Mouse (Mus musculus): ENCODE measurements at regions not wholly inside any gene's neighbourhood (a gene's known extent, or its start where the extent isn't known, plus 50 kb on each side); places are given as distances from the start of the nearest gene placed in this dataset.
A peak's percentile ranks its signal among the peaks of the same experiment; 100 is the strongest.

DNA sequence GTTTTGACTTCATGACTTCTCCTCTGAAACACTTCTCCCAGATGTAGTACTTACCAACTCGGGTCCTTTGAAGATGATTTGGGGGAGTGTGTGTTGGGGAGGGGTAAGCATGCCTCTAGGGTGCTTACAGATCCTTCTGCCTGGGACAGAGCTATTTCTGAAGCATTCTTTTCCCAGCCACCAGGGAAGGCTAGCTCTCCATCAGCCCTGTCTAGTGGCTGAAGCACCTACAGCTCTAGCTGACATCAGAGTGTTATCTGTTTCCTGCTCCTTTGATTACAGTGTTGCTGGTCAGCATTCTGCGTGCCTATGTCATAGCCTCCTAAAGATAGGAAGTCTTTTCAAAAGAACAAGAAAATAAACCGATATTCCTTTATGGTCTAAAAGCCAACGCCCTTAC lies 232.2 kb upstream of the Tsc22d2 start:
- H3K27me3 ChIP-seq (ENCODE audit: insufficient read depth, poor library complexity, severe bottlenecking) = no peaks in the 10 kb centered on the region
- 77% methylated on average over 4 of the region's 4 CpGs for WGBS

DNA sequence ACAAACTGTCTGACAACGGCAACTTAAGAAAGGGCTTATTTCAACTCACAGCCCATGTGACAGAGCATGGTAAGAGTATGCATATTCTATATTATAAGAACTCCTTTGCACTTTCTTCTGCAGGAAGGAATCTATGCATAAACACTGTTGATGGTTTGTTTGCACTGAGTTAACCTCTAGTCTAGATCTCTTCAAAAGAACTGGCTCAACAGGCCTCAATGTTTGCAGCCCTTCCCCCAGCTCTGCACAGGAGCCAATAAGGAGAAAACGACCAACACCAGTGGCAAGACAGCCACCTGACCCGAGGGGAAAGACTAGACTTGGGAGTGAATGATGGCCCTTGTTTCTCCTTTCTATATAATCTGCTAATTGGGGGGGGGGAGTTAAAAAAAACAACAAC lies 231.2 kb upstream of the Tsc22d2 start:
- Histone ChIP-seq H3K27ac (no peak overlapping the region), H3K4me1 (replicated peaks) (no peaks in the 10 kb centered on the region), H3K36me3 (no peaks in the 10 kb centered on the region), H3K4me3 (no peak overlapping the region), H3K9me3 (no peaks in the 10 kb centered on the region), H3K27me3 (ENCODE audit: insufficient read depth, poor library complexity, severe bottlenecking) (no peaks in the 10 kb centered on the region)
- 51% methylated on average over 3 of the region's 3 CpGs for WGBS
- no peak for DNase-seq (ENCODE audit: low spot score)

More for the DNA sequence above, 232.2 kb upstream of the Tsc22d2 start:
- H3K4me3 ChIP-seq = no peak overlapping the region
- H3K4me1 ChIP-seq (replicated peaks) = no peaks in the 10 kb centered on the region
- DNase-seq (ENCODE audit: low spot score) = no peak
- H3K36me3 ChIP-seq = no peaks in the 10 kb centered on the region
- H3K9me3 ChIP-seq = no peaks in the 10 kb centered on the region
- no peak overlapping the region for H3K27ac ChIP-seq

DNA sequence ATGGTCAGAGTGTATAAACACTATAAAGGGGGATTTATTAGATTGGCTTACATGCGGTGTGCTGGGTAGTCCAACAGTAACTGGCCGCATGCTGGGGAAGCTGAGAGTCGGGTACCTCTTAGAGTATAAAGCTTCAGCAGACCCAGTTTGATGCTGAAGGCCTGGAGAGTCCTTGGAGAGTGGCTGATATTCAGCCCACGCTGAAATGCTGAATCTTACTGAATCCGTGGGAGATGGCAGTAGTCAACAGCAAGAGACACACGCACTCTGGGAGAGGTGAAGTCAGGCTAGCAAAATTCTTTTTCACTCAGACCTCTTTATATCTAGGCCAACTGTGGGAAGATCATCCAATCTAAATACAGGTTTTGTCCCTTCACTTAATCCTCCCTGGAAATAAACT lies 214.1 kb upstream of the Tsc22d2 start:
- Histone ChIP-seq H3K27ac (no peak overlapping the region), H3K4me3 (no peak overlapping the region), H3K36me3 (no peaks in the 10 kb centered on the region), H3K4me1 (replicated peaks) (no peaks in the 10 kb centered on the region), H3K9me3 (no peaks in the 10 kb centered on the region), H3K27me3 (ENCODE audit: insufficient read depth, poor library complexity, severe bottlenecking) (no peaks in the 10 kb centered on the region)
- no peak for DNase-seq (ENCODE audit: low spot score)
- WGBS = 91% methylated on average over 6 of the region's 6 CpGs

DNA sequence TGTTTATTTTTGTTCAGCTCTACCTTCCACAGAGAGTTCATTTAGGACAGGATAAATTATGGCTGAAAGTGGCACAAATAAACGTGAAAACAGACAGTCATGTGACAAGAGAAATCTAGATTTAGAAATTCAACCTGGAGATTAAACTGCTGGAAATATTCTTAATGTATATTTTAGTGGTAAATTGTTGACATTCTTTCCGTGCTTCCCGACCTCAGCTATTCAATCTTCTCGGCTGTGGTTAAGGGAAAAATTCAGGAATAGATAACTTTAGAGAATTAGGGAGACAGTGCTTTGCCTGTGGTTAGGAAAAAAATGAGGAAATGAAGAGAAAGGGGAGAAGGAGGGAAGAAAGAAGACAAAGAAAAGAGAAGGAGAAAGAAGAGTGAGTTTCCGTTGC lies 211.7 kb upstream of the Tsc22d2 start:
- peaks cover 12% of the 10 kb centered on the region for H3K4me1 ChIP-seq (replicated peaks)
- H3K36me3 ChIP-seq = no peaks in the 10 kb centered on the region
- 0 out of 2 replicates have a peak, but pooled peaks cover 3% of the 10 kb centered on the region for H3K9me3 ChIP-seq
- DNase-seq (ENCODE audit: low spot score) = no peak
- no peak overlapping the region for H3K27ac ChIP-seq
- 84% methylated on average over 5 of the region's 5 CpGs for WGBS
- no peak overlapping the region for H3K4me3 ChIP-seq
- no peaks in the 10 kb centered on the region for H3K27me3 ChIP-seq (ENCODE audit: insufficient read depth, poor library complexity, severe bottlenecking)

GRCm38 (mm10) chr3:58203806-58204205 lies 210.7 kb upstream of the Tsc22d2 start:
- H3K27ac ChIP-seq = no peak overlapping the region
- peaks cover 12% of the 10 kb centered on the region for H3K4me1 ChIP-seq (replicated peaks)
- H3K9me3 ChIP-seq = 0 out of 2 replicates have a peak, but pooled peaks cover 5% of the 10 kb centered on the region
- 87% methylated on average over 2 of the region's 2 CpGs for WGBS
- no peaks in the 10 kb centered on the region for H3K36me3 ChIP-seq
- H3K4me3 ChIP-seq = no peak overlapping the region
- no peak for DNase-seq (ENCODE audit: low spot score)
- H3K27me3 ChIP-seq (ENCODE audit: insufficient read depth, poor library complexity, severe bottlenecking) = no peaks in the 10 kb centered on the region

GRCm38 (mm10) chr3:58205526-58205925 lies 209.0 kb upstream of the Tsc22d2 start:
- no peak for DNase-seq (ENCODE audit: low spot score)
- H3K4me3 ChIP-seq = no peak overlapping the region
- 92% methylated on average over 2 of the region's 2 CpGs for WGBS

GRCm38 (mm10) chr3:58206776-58207398 lies 207.6 kb upstream of the Tsc22d2 start:
- Histone ChIP-seq H3K4me3 (no peak overlapping the region), H3K9me3 (0 out of 2 replicates have a peak, but pooled peaks cover 5% of the 10 kb centered on the region), H3K27ac (peak overlapping the region; percentile 56; the same call in 1 of the 2 replicates), H3K27me3 (ENCODE audit: insufficient read depth, poor library complexity, severe bottlenecking) (no peaks in the 10 kb centered on the region), H3K36me3 (no peaks in the 10 kb centered on the region), H3K4me1 (replicated peaks) (peaks cover 12% of the 10 kb centered on the region)
- 50% methylated on average over 5 of the region's 5 CpGs for WGBS
- peak; percentile 54 for DNase-seq (ENCODE audit: low spot score)

More at GRCm38 (mm10) chr3:58205526-58205925, 209.0 kb upstream of the Tsc22d2 start:
- 0 out of 2 replicates have a peak, but pooled peaks cover 5% of the 10 kb centered on the region for H3K9me3 ChIP-seq
- no peaks in the 10 kb centered on the region for H3K27me3 ChIP-seq (ENCODE audit: insufficient read depth, poor library complexity, severe bottlenecking)
- H3K36me3 ChIP-seq = no peaks in the 10 kb centered on the region
- H3K27ac ChIP-seq = no peak overlapping the region; the same call in 1 of the 2 replicates
- peaks cover 12% of the 10 kb centered on the region for H3K4me1 ChIP-seq (replicated peaks)

DNA sequence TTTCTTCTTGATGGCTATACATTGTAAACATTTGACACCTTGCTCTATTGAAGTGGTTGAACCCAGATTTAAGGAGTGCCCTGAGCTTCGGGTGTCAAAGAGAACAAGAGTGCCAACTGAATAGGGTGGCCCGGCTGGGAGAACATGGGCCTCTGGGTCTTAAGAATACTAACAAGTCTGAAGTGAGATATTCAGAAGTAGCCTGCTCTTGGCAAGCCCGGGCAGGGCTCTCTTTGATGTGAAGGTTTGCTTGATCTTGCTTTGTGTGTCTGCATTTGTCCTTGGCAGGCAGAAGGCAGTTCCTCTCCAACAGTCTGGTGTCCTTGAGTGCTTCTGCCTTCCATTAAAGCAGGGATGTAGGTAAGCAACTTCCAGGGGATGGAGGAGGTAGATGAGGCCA lies 203.5 kb upstream of the Tsc22d2 start:
- DNase-seq (ENCODE audit: low spot score) = no peak
- 63% methylated on average over 3 of the region's 3 CpGs for WGBS
- Histone ChIP-seq H3K27ac (no peak overlapping the region), H3K9me3 (0 out of 2 replicates have a peak, but pooled peaks cover 5% of the 10 kb centered on the region), H3K27me3 (ENCODE audit: insufficient read depth, poor library complexity, severe bottlenecking) (no peaks in the 10 kb centered on the region), H3K4me1 (replicated peaks) (peaks cover 9% of the 10 kb centered on the region), H3K36me3 (no peaks in the 10 kb centered on the region), H3K4me3 (no peak overlapping the region)

- no peak for DNase-seq (ENCODE audit: low spot score)
- Histone ChIP-seq H3K9me3 (no peaks in the 10 kb centered on the region), H3K36me3 (no peaks in the 10 kb centered on the region), H3K4me3 (no peak overlapping the region), H3K27me3 (ENCODE audit: insufficient read depth, poor library complexity, severe bottlenecking) (no peaks in the 10 kb centered on the region), H3K4me1 (replicated peaks) (no peaks in the 10 kb centered on the region), H3K27ac (no peak overlapping the region)
- WGBS = 89% methylated on average over 2 of the region's 2 CpGs
Observed at GRCm38 (mm10) chr3:58224696-58225095, 189.8 kb upstream of the Tsc22d2 start.

- Histone ChIP-seq H3K36me3 (no peaks in the 10 kb centered on the region), H3K4me3 (no peak overlapping the region), H3K27me3 (ENCODE audit: insufficient read depth, poor library complexity, severe bottlenecking) (no peaks in the 10 kb centered on the region), H3K9me3 (no peaks in the 10 kb centered on the region), H3K4me1 (replicated peaks) (no peaks in the 10 kb centered on the region), H3K27ac (no peak overlapping the region)
- WGBS = 85% methylated on average over 7 of the region's 7 CpGs
- no peak for DNase-seq (ENCODE audit: low spot score)
Observed at GRCm38 (mm10) chr3:58226447-58227321, 187.8 kb upstream of the Tsc22d2 start.

GRCm38 (mm10) chr3:58227322-58227627 lies 187.2 kb upstream of the Tsc22d2 start:
- no peak for DNase-seq (ENCODE audit: low spot score)
- Histone ChIP-seq H3K36me3 (no peaks in the 10 kb centered on the region), H3K4me3 (no peak overlapping the region), H3K4me1 (replicated peaks) (no peaks in the 10 kb centered on the region), H3K9me3 (no peaks in the 10 kb centered on the region), H3K27ac (no peak overlapping the region), H3K27me3 (ENCODE audit: insufficient read depth, poor library complexity, severe bottlenecking) (no peaks in the 10 kb centered on the region)
- WGBS = 90% methylated on average over 5 of the region's 5 CpGs

- DNase-seq (ENCODE audit: low spot score) = no peak
- Histone ChIP-seq H3K4me3 (no peak overlapping the region), H3K27me3 (ENCODE audit: insufficient read depth, poor library complexity, severe bottlenecking) (no peaks in the 10 kb centered on the region), H3K36me3 (no peaks in the 10 kb centered on the region), H3K4me1 (replicated peaks) (no peaks in the 10 kb centered on the region), H3K9me3 (no peaks in the 10 kb centered on the region), H3K27ac (no peak overlapping the region)
- WGBS = 84% methylated on average over 3 of the region's 3 CpGs
Observed at GRCm38 (mm10) chr3:58228189-58228588, 186.3 kb upstream of the Tsc22d2 start.

GRCm38 (mm10) chr3:58231746-58232145 lies 182.8 kb upstream of the Tsc22d2 start:
- Histone ChIP-seq H3K4me1 (replicated peaks) (no peaks in the 10 kb centered on the region), H3K36me3 (no peaks in the 10 kb centered on the region), H3K27ac (no peak overlapping the region), H3K9me3 (no peaks in the 10 kb centered on the region), H3K27me3 (ENCODE audit: insufficient read depth, poor library complexity, severe bottlenecking) (no peaks in the 10 kb centered on the region), H3K4me3 (no peak overlapping the region)
- DNase-seq (ENCODE audit: low spot score) = no peak
- WGBS = 67% methylated on average over 2 of the region's 2 CpGs

Measured in hindbrain, embryonic 10.5 days (tissue).